ENCODE assay signal across 1 mouse cellular context in genomic region chr6:8276431-8276830, GRCm38 (mm10).
TF ChIP-seq lines count a peak whose summit lies in the region.

No protein-coding gene starts in this region.

TF ChIP-seq in MEL, 35 proteins besides CTCF, POLR2A, EP300 and RAD21 (continued from another document):
- TF ChIP-seq ETS1 (IDR thresholded peaks at IDR 0.05; ENCODE audit: low read depth, low read length), result peak; percentile 33; the same call in 1 of the 2 replicates
